8 mouse cellular contexts compared by ENCODE assay signal in the genomic region with DNA sequence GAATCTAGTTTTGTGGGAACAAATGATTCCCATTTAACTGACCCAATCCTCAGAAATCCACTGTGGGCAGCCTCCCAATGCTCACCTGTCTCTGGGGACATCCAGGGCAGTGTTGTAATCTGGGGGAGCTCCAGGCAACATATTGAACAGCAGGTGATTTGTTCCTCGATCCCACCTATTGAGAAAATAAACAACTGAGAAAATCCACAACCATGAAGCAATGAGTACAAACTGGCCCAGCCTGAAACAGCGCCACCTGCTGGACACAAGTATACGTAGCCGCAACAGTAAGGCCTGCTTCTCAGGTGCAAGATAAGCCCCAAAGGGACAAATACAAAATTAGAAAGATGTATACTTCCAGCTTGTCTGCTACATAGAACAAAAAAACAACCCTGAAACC. TPM values are rescaled to one million over a fixed set of nuclear protein-coding genes. Genes with fewer than 3 reads are reported as not detected.
A peak's percentile ranks its signal among the peaks of the same experiment; 100 is the strongest.
DNase-seq lines count a peak whose midpoint lies in the region; TF ChIP-seq lines count a peak whose summit lies in the region.
"Had no signal": no experiment of that assay in that cellular context is flagged by ENCODE, and none has a peak within 500 bp of the region (broad histone marks: within the 10 kb centered on the region; RNA-seq: fewer than 3 reads in every experiment).

No protein-coding gene starts in this region.

- intact Hi-C loops in left cerebral cortex, postnatal 4 days (cut with DNase I) = no loop called here

- TF ChIP-seq CTCF in layer of hippocampus, adult 2 months (conservative IDR thresholded peaks at IDR 0.05) = peak; percentile 98

- H3K4me3 ChIP-seq in layer of hippocampus, adult 2 months = no peak overlapping the region
- H3K4me3 ChIP-seq: neural tube, embryonic 12.5 days had no signal

- H3K27ac ChIP-seq in layer of hippocampus, adult 2 months = no peak overlapping the region
- H3K27ac ChIP-seq: neural tube, embryonic 12.5 days had no signal

- DNase-seq in layer of hippocampus, adult 2 months (ENCODE audit: low spot score in 2 of 2) = peak in 1 of 2 experiments; percentile 50
- no peak for DNase-seq in layer of hippocampus, adult 9-11 months
- peak; percentile 68 for DNase-seq in ES-CJ7 (ENCODE audit: low read depth, low spot score)
- peak; percentile 80 for DNase-seq in adrenal gland, postnatal 14 days
- DNase-seq in embryo, embryonic 9.5 days (ENCODE audit: extremely low spot score) = peak; percentile 38
- peak; percentile 69 for DNase-seq in left cerebral cortex, postnatal 4 days
- DNase-seq in retina, postnatal 7 days (ENCODE audit: low read depth, low spot score) = peak; percentile 48

RNA-seq across cellular contexts. Expression of a gene that starts 10.6 kb away (rescaled TPM):
- 10 to 100 TPM; 50.9 to 52.8 TPM for total RNA-seq in layer of hippocampus, adult 2 months (2021)
- 78.2 and 90.1 TPM in 2 replicates for total RNA-seq in adrenal gland, postnatal 14 days (2021)
- 10 to 100 TPM; 66.8 to 68.4 TPM for total RNA-seq in left cerebral cortex, postnatal 4 days (2021)

RNA-seq across cellular contexts. Expression of a gene that starts 37.9 kb away (rescaled TPM):
- total RNA-seq in layer of hippocampus, adult 2 months (2021) = 1 to 10 TPM; 3.0 to 3.5 TPM
- total RNA-seq in adrenal gland, postnatal 14 days (2021) = 6.7 and 11.6 TPM in 2 replicates
- total RNA-seq in left cerebral cortex, postnatal 4 days (2021) = 1 to 10 TPM; 6.7 to 7.4 TPM

RNA-seq across cellular contexts. Expression of a gene that starts 57.1 kb away (rescaled TPM):
- total RNA-seq in layer of hippocampus, adult 2 months (2021) = under 1 TPM in 1 of 2 experiments, not detected in 1; 0.54 TPM
- 1.2 TPM in 2 replicates for total RNA-seq in adrenal gland, postnatal 14 days (2021)
- total RNA-seq in left cerebral cortex, postnatal 4 days (2021) = under 1 TPM in 1 of 2 experiments, not detected in 1; 0.68 TPM
